Mouse (Mus musculus): ENCODE measurements around the gene Bbs4.

DNA sequence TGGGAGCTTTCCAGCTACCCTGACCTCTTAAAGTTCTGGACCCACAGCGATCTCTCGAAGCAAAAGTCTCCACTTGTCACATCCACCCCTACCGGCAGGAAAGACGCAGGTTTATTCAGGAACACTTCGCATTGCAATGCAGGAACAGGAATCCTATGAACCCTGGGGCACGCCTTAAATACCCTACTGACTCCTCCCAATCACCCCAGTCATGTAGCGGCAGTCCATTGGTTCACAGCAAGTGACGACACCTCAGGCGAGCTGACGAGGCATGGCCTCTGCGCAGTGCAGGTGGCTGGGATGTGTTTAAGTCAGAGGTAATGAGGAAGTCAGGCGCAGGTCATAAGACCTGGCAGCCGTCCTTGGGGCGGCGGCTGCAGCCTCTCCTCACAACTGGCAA is 22.3 kb upstream of the Bbs4 start:
- TF ChIP-seq MAX (IDR thresholded peaks at IDR 0.05; ENCODE audit: low read length) (no peak), MAFK (IDR thresholded peaks at IDR 0.05; ENCODE audit: borderline replicate concordance, low read depth, low read length) (no peak), CTCF (IDR thresholded peaks at IDR 0.05 in 2 of 3, conservative IDR thresholded peaks at IDR 0.05 in 1 of 3; ENCODE audit: control insufficient read depth in 1 of 3, insufficient read depth in 1 of 3, low read depth in 2 of 3, low read length in 3 of 3, poor library complexity in 1 of 3, severe bottlenecking in 1 of 3) (no peak)
